Mouse (Mus musculus) adrenal gland, adult (tissue): ENCODE measurements around the gene Nans.
A peak's percentile ranks its signal among the peaks of the same experiment; 100 is the strongest.

ENCODE experiments used
- DNase-seq, 2 experiments: peaks; one replicate each; pipeline ENCODE4 v3.0.0; 2022 to 2023; ENCODE audit warnings: low spot score in 1 of 2; ENCODE audit not compliant: inconsistent age in 2 of 2

Gene Nans

GRCm38 (mm10) chr4:46489028-46489925 is at the start of gene Nans:
Gene Nans (plus strand): TSS chr4:46489248.
- DNase-seq: peak; percentile 97 to 98

GRCm38 (mm10) chr4:46442501-46442900 is 46.5 kb upstream of the Nans start:
- no peak for DNase-seq

GRCm38 (mm10) chr4:46445237-46445945 is 43.7 kb upstream of the Nans start:
- no peak for DNase-seq

- no peak for DNase-seq
These were observed 41.6 kb upstream of the Nans start for GRCm38 (mm10) chr4:46447461-46447860.

GRCm38 (mm10) chr4:46448886-46449285 is 40.2 kb upstream of the Nans start:
- no peak for DNase-seq

- peak in 1 of 2 experiments; percentile 38 for DNase-seq
These were observed 39.0 kb upstream of the Nans start for GRCm38 (mm10) chr4:46450020-46450518.

GRCm38 (mm10) chr4:46450519-46451131 is 38.4 kb upstream of the Nans start, which contains the start of gene Anp32b:
Gene Anp32b (plus strand): TSS chr4:46450902.
- peak; percentile 95 to 98 for DNase-seq

- DNase-seq: peak; percentile 85 to 94
These were observed 37.7 kb upstream of the Nans start for GRCm38 (mm10) chr4:46451240-46451757.

- DNase-seq: peak; percentile 83 to 94
These were observed 37.1 kb upstream of the Nans start for GRCm38 (mm10) chr4:46451758-46452480.

- DNase-seq: peak; percentile 81 to 90
These were observed 36.6 kb upstream of the Nans start for GRCm38 (mm10) chr4:46452481-46452850.

- DNase-seq: peak; percentile 23 to 43
These were observed 36.0 kb upstream of the Nans start for GRCm38 (mm10) chr4:46452855-46453719.

GRCm38 (mm10) chr4:46454097-46454864 is 34.8 kb upstream of the Nans start:
- DNase-seq: peak in 1 of 2 experiments; percentile 50

- no peak for DNase-seq
These were observed 32.3 kb upstream of the Nans start for GRCm38 (mm10) chr4:46456762-46457161.

GRCm38 (mm10) chr4:46457186-46457585 is 31.9 kb upstream of the Nans start:
- peak in 1 of 2 experiments; percentile 54 for DNase-seq

- DNase-seq: no peak
These were observed 30.6 kb upstream of the Nans start for GRCm38 (mm10) chr4:46458411-46458810.

- peak in 1 of 2 experiments; percentile 64 for DNase-seq
These were observed 25.8 kb upstream of the Nans start for GRCm38 (mm10) chr4:46463130-46463830.

GRCm38 (mm10) chr4:46465740-46466139 is 23.3 kb upstream of the Nans start:
- no peak for DNase-seq

- DNase-seq: no peak
These were observed 13.9 kb upstream of the Nans start for GRCm38 (mm10) chr4:46475101-46475500.
